Mouse (Mus musculus) megakaryocyte, embryonic 14.5 days (primary cell): ENCODE measurements at regions not wholly inside any gene's neighbourhood (a gene's known extent, or its start where the extent isn't known, plus 50 kb on each side); places are given as distances from the start of the nearest gene placed in this dataset.

Experiments used
- H3K27me3 ChIP-seq: replicated peaks from 2 replicates; pipeline ENCODE3; 2012; ENCODE audit warnings: inconsistent platforms
- H3K36me3 ChIP-seq: replicated peaks from 2 replicates; pipeline ENCODE3; 2012; ENCODE audit warnings: low read length, inconsistent platforms, mixed read lengths
- H3K4me1 ChIP-seq: 2 replicates; pipeline ENCODE4 v1.6.1; 2012; ENCODE audit warnings: inconsistent platforms
- H3K4me3 ChIP-seq: replicated peaks from 2 replicates; pipeline ENCODE3; 2012; ENCODE audit warnings: moderate library complexity, mild to moderate bottlenecking, inconsistent platforms
- H3K9me3 ChIP-seq: 2 replicates; pipeline ENCODE4 v1.6.1; 2012; ENCODE audit warnings: inconsistent platforms
- FLI1 ChIP-seq: IDR thresholded peaks from 2 replicates; pipeline ENCODE4 v1.6.1; 2012; ENCODE audit warnings: low read length, inconsistent platforms, mixed read lengths
- GATA1 ChIP-seq: IDR thresholded peaks from 3 replicates; pipeline ENCODE4 v1.6.1; 2012; ENCODE audit warnings: mixed read lengths, low read length, inconsistent platforms, borderline replicate concordance

DNA sequence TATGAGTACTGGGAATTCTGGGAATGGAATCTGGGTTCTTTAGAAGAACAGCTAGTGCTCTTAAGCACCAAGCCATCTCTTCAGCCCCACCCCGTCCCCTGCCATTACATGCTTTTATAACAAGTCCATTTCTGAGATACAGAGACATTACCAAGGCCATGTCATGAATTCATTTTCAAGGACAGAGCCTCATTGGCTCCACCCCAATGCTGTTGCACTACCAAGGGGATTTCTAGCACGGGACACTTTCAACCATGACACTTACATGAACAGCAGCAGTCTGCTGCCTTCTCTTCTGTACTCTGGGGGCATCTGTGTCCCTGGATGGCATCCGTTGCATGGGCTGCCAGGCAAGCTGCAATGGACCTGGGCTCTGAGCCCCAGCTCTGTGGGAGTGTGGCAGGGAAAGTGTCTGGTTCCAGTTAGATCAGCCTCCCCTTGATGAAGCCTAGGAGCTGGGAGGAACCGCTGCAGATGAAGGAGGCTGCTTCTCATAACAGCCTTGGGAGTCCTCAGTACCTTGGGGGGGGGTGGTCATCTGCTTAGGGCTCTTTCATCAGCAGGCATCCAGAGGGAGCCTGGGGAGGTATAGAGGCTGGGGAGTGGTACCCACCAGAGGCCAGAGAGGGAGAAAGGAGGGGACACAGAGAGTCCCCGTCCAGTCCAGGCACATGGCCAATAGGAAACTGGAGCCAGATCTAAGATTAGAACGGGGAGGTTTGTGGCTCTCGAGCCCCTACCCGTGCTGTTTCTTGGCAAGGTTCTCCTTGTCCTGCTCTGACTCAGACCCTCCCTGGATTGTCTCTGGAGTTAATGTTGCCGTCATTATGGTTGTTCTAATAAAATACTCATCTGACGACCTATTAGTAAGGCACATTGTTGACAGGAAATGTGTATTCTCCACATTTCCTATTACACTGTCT, 52.4 kb upstream of the Ctbp2 start:
- Histone ChIP-seq H3K27me3 (peaks cover 13% of the 10 kb centered on the region), H3K4me3 (peak overlapping the region; percentile 8), H3K4me1 (peaks cover 46% of the 10 kb centered on the region), H3K36me3 (no peaks in the 10 kb centered on the region), H3K9me3 (no peaks in the 10 kb centered on the region)
- TF ChIP-seq FLI1: no peak
- no peak for TF ChIP-seq GATA1
